Mouse (Mus musculus): ENCODE measurements at regions not wholly inside any gene's neighbourhood (a gene's known extent, or its start where the extent isn't known, plus 50 kb on each side); places are given as distances from the start of the nearest gene placed in this dataset.

- no peaks in the 10 kb centered on the region for H3K27me3 ChIP-seq (ENCODE audit: control insufficient read depth, insufficient read depth, low read length)
- no peak overlapping the region for H3K4me3 ChIP-seq (ENCODE audit: control insufficient read depth, low read depth, low read length)
- no peaks in the 10 kb centered on the region for H3K4me1 ChIP-seq (ENCODE audit: control insufficient read depth, insufficient read depth, low read length)
- no peak for TF ChIP-seq POLR2A (IDR thresholded peaks at IDR 0.05; ENCODE audit: control insufficient read depth, low read depth, low read length)
- TF ChIP-seq CTCF (IDR thresholded peaks at IDR 0.05; ENCODE audit: control insufficient read depth, insufficient read depth, insufficient replicate concordance, low read depth, low read length) = no peak
- H3K27ac ChIP-seq (ENCODE audit: control insufficient read depth, insufficient read depth, low read depth, low read length) = no peak overlapping the region
- no peaks in the 10 kb centered on the region for H3K36me3 ChIP-seq (ENCODE audit: control insufficient read depth, insufficient read depth, low read length)
These were observed 178.7 kb upstream of the Cdh5 start for GRCm38 (mm10) chr8:103922746-103923145.

- TF ChIP-seq POLR2A (IDR thresholded peaks at IDR 0.05; ENCODE audit: control insufficient read depth, low read depth, low read length) (no peak), CTCF (IDR thresholded peaks at IDR 0.05; ENCODE audit: control insufficient read depth, insufficient read depth, insufficient replicate concordance, low read depth, low read length) (no peak)
- H3K27me3 ChIP-seq (ENCODE audit: control insufficient read depth, insufficient read depth, low read length) = no peaks in the 10 kb centered on the region
- no peaks in the 10 kb centered on the region for H3K36me3 ChIP-seq (ENCODE audit: control insufficient read depth, insufficient read depth, low read length)
- H3K4me1 ChIP-seq (ENCODE audit: control insufficient read depth, insufficient read depth, low read length) = no peaks in the 10 kb centered on the region
- no peak overlapping the region for H3K27ac ChIP-seq (ENCODE audit: control insufficient read depth, insufficient read depth, low read depth, low read length)
- H3K4me3 ChIP-seq (ENCODE audit: control insufficient read depth, low read depth, low read length) = no peak overlapping the region
These were observed 168.7 kb upstream of the Cdh5 start for GRCm38 (mm10) chr8:103932681-103933080.

- Histone ChIP-seq H3K27me3 (ENCODE audit: control insufficient read depth, insufficient read depth, low read length) (no peaks in the 10 kb centered on the region), H3K36me3 (ENCODE audit: control insufficient read depth, insufficient read depth, low read length) (no peaks in the 10 kb centered on the region), H3K4me3 (ENCODE audit: control insufficient read depth, low read depth, low read length) (no peak overlapping the region), H3K4me1 (ENCODE audit: control insufficient read depth, insufficient read depth, low read length) (no peaks in the 10 kb centered on the region), H3K27ac (ENCODE audit: control insufficient read depth, insufficient read depth, low read depth, low read length) (no peak overlapping the region)
- no peak for TF ChIP-seq POLR2A (IDR thresholded peaks at IDR 0.05; ENCODE audit: control insufficient read depth, low read depth, low read length)
- TF ChIP-seq CTCF (IDR thresholded peaks at IDR 0.05; ENCODE audit: control insufficient read depth, insufficient read depth, insufficient replicate concordance, low read depth, low read length) = no peak
These were observed 164.9 kb upstream of the Cdh5 start for GRCm38 (mm10) chr8:103936491-103936890.

GRCm38 (mm10) chr8:103938283-103939230 is 162.9 kb upstream of the Cdh5 start:
- H3K27ac ChIP-seq (ENCODE audit: control insufficient read depth, insufficient read depth, low read depth, low read length) = no peak overlapping the region
- no peak overlapping the region for H3K4me3 ChIP-seq (ENCODE audit: control insufficient read depth, low read depth, low read length)
- TF ChIP-seq CTCF (IDR thresholded peaks at IDR 0.05; ENCODE audit: control insufficient read depth, insufficient read depth, insufficient replicate concordance, low read depth, low read length) (no peak), POLR2A (IDR thresholded peaks at IDR 0.05; ENCODE audit: control insufficient read depth, low read depth, low read length) (no peak)
- H3K27me3 ChIP-seq (ENCODE audit: control insufficient read depth, insufficient read depth, low read length) = no peaks in the 10 kb centered on the region
- H3K36me3 ChIP-seq (ENCODE audit: control insufficient read depth, insufficient read depth, low read length) = no peaks in the 10 kb centered on the region
- H3K4me1 ChIP-seq (ENCODE audit: control insufficient read depth, insufficient read depth, low read length) = no peaks in the 10 kb centered on the region

GRCm38 (mm10) chr8:103940958-103941532 is 160.4 kb upstream of the Cdh5 start:
- no peaks in the 10 kb centered on the region for H3K27me3 ChIP-seq (ENCODE audit: control insufficient read depth, insufficient read depth, low read length)
- no peaks in the 10 kb centered on the region for H3K4me1 ChIP-seq (ENCODE audit: control insufficient read depth, insufficient read depth, low read length)
- no peak overlapping the region for H3K4me3 ChIP-seq (ENCODE audit: control insufficient read depth, low read depth, low read length)
- H3K27ac ChIP-seq (ENCODE audit: control insufficient read depth, insufficient read depth, low read depth, low read length) = no peak overlapping the region
- TF ChIP-seq POLR2A (IDR thresholded peaks at IDR 0.05; ENCODE audit: control insufficient read depth, low read depth, low read length) (no peak), CTCF (IDR thresholded peaks at IDR 0.05; ENCODE audit: control insufficient read depth, insufficient read depth, insufficient replicate concordance, low read depth, low read length) (no peak)
- H3K36me3 ChIP-seq (ENCODE audit: control insufficient read depth, insufficient read depth, low read length) = no peaks in the 10 kb centered on the region

- H3K27me3 ChIP-seq (ENCODE audit: control insufficient read depth, insufficient read depth, low read length) = no peaks in the 10 kb centered on the region
- H3K36me3 ChIP-seq (ENCODE audit: control insufficient read depth, insufficient read depth, low read length) = no peaks in the 10 kb centered on the region
- no peaks in the 10 kb centered on the region for H3K4me1 ChIP-seq (ENCODE audit: control insufficient read depth, insufficient read depth, low read length)
- no peak overlapping the region for H3K27ac ChIP-seq (ENCODE audit: control insufficient read depth, insufficient read depth, low read depth, low read length)
- no peak overlapping the region for H3K4me3 ChIP-seq (ENCODE audit: control insufficient read depth, low read depth, low read length)
- peak; percentile 22; the same call in 1 of the 2 replicates for TF ChIP-seq CTCF (IDR thresholded peaks at IDR 0.05; ENCODE audit: control insufficient read depth, insufficient read depth, insufficient replicate concordance, low read depth, low read length)
- TF ChIP-seq POLR2A (IDR thresholded peaks at IDR 0.05; ENCODE audit: control insufficient read depth, low read depth, low read length) = no peak
These were observed 153.0 kb upstream of the Cdh5 start for GRCm38 (mm10) chr8:103948474-103948873.

- TF ChIP-seq POLR2A (IDR thresholded peaks at IDR 0.05; ENCODE audit: control insufficient read depth, low read depth, low read length) (no peak), CTCF (IDR thresholded peaks at IDR 0.05; ENCODE audit: control insufficient read depth, insufficient read depth, insufficient replicate concordance, low read depth, low read length) (no peak)
- Histone ChIP-seq H3K36me3 (ENCODE audit: control insufficient read depth, insufficient read depth, low read length) (no peaks in the 10 kb centered on the region), H3K27ac (ENCODE audit: control insufficient read depth, insufficient read depth, low read depth, low read length) (no peak overlapping the region)
These were observed 151.0 kb upstream of the Cdh5 start for GRCm38 (mm10) chr8:103950460-103950859.

More at GRCm38 (mm10) chr8:103950460-103950859, 151.0 kb upstream of the Cdh5 start:
- no peak overlapping the region for H3K4me3 ChIP-seq (ENCODE audit: control insufficient read depth, low read depth, low read length)
- no peaks in the 10 kb centered on the region for H3K27me3 ChIP-seq (ENCODE audit: control insufficient read depth, insufficient read depth, low read length)
- no peaks in the 10 kb centered on the region for H3K4me1 ChIP-seq (ENCODE audit: control insufficient read depth, insufficient read depth, low read length)

All from testis, adult 2 months (tissue).